Mouse (Mus musculus): ENCODE results near the gene Klk1b3.

DNA sequence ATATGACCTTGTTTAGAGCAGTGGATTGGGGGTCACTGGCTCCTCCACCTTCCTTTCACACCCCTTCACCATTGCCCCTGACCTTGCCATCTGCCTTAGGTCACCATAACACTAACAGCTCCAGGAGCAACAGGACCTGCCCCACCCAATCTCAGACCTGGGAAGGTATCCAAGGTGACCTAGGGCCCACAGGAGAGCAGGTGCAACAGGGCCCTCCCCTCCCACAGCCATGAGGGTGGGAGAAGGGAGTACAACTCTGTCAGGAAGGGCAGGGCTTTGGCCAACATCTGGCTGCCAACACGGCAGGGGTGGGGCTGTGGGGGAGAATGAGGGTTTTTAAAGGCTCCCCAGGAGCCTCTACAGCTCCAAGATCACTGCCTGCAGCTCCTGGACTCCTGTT, 27.1 kb downstream of the Klk1b3 start, which contains the start of gene Klk1:
- TF ChIP-seq GATA1 (IDR thresholded peaks at IDR 0.05; ENCODE audit: borderline replicate concordance, low read length): no peak
- no peak for TF ChIP-seq FLI1 (IDR thresholded peaks at IDR 0.05; ENCODE audit: low read length)

All from megakaryocyte, embryonic 14.5 days (primary cell).